Mouse (Mus musculus): ENCODE measurements around the gene Rbm20. TPM values are rescaled to one million over a fixed set of nuclear protein-coding genes. Genes with fewer than 3 reads are reported as not detected.
A peak's percentile ranks its signal among the peaks of the same experiment; 100 is the strongest.

Gene Rbm20
- total and polyA plus RNA-seq, 3 experiments, result 37.3 to 58.6 TPM; not detected in 1

DNA sequence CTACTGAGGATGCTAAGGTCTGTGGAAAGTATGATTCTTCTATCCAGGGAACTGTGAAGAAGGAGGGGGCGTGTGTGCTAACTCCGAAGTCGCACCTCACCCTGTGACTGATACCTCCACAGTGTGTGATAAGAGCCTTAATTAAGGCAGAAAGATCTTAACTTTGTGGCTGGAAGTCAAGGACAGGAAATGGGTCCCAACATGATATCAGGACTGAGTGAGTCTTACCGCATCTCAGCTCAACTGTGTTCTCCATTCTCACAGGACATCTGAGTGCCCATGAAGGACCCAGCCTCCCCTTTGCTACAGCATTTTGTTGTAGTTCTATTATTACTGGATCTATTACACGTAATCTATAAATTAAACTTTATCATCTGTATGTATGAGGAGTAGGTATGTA lies 19.7 kb upstream of the Rbm20 start (continued):
- peak; percentile 40; the same call in 1 of the 2 replicates for TF ChIP-seq TCF12 (IDR thresholded peaks at IDR 0.05; ENCODE audit: low read depth, low read length)
- TF ChIP-seq JUND (IDR thresholded peaks at IDR 0.05; ENCODE audit: low read depth, low read length), result no peak
- TF ChIP-seq POLR2AphosphoS2 (IDR thresholded peaks at IDR 0.05; ENCODE audit: low read length), result no peak
- no peak for TF ChIP-seq MYC (IDR thresholded peaks at IDR 0.05; ENCODE audit: low read depth, low read length)
- no peak for TF ChIP-seq MEF2A (IDR thresholded peaks at IDR 0.05; ENCODE audit: extremely low read depth, insufficient replicate concordance, low read depth, low read length, poor library complexity, severe bottlenecking)
- TF ChIP-seq SMC3 (IDR thresholded peaks at IDR 0.05; ENCODE audit: low read depth, low read length), result no peak
- no peak for TF ChIP-seq CHD2 (IDR thresholded peaks at IDR 0.05; ENCODE audit: low read length)
- TF ChIP-seq POLR2A (IDR thresholded peaks at IDR 0.05; ENCODE audit: control insufficient read depth in 1 of 2, insufficient read depth in 1 of 2, low read depth in 1 of 2, low read length in 2 of 2, poor library complexity in 1 of 2), result no peak
- no peak for TF ChIP-seq SIN3A (IDR thresholded peaks at IDR 0.05; ENCODE audit: low read length)

- peak; percentile 50 for DNase-seq (ENCODE audit: low read depth, low spot score)
- H3K27ac ChIP-seq (ENCODE audit: control insufficient read depth, low read depth, low read length), result no peak overlapping the region
- H3K9ac ChIP-seq (ENCODE audit: control insufficient read depth, low read depth, low read length, poor library complexity, severe bottlenecking), result no peak overlapping the region
- H3K36me3 ChIP-seq (ENCODE audit: control insufficient read depth in 1 of 2, insufficient read depth in 2 of 2, low read length in 2 of 2), result peaks cover 0 to 12% of the 10 kb centered on the region in 2 experiments; a peak in 2 of 4 replicates
- H3K4me3 ChIP-seq (ENCODE audit: control insufficient read depth in 1 of 2, insufficient read depth in 1 of 2, low read depth in 2 of 2, low read length in 2 of 2), result no peak overlapping the region
- H3K9me3 ChIP-seq (replicated peaks; ENCODE audit: insufficient read depth, low read length), result no peaks in the 10 kb centered on the region
- no peaks in the 10 kb centered on the region; a peak in 1 of 4 replicates for H3K27me3 ChIP-seq (ENCODE audit: control insufficient read depth in 1 of 2, insufficient read depth in 2 of 2, low read length in 2 of 2)
- H3K79me2 ChIP-seq (ENCODE audit: control insufficient read depth, insufficient read depth, low read length, poor library complexity), result no peaks in the 10 kb centered on the region
- TF ChIP-seq GATA1 (IDR thresholded peaks at IDR 0.05; ENCODE audit: low read depth, low read length) (0 out of 2 replicates have a peak, but pooled peaks have one; percentile 6), MXI1 (IDR thresholded peaks at IDR 0.05; ENCODE audit: low read depth, low read length) (no peak), MAFK (IDR thresholded peaks at IDR 0.05; ENCODE audit: borderline replicate concordance, low read depth, low read length) (no peak), SMC3 (IDR thresholded peaks at IDR 0.05; ENCODE audit: low read depth, low read length) (0 out of 2 replicates have a peak, but pooled peaks have one; percentile 2)
- peaks cover 4 to 14% of the 10 kb centered on the region in 2 experiments for H3K4me1 ChIP-seq (ENCODE audit: control insufficient read depth in 1 of 2, insufficient read depth in 2 of 2, low read length in 2 of 2)
Measured at GRCm38 (mm10) chr19:53660722-53661420, 16.2 kb upstream of the Rbm20 start.

GRCm38 (mm10) chr19:53661938-53662722 lies 15.0 kb upstream of the Rbm20 start:
- peaks cover 0 to 3% of the 10 kb centered on the region in 2 experiments; a peak in 2 of 4 replicates for H3K27me3 ChIP-seq (ENCODE audit: control insufficient read depth in 1 of 2, insufficient read depth in 2 of 2, low read length in 2 of 2)
- peaks cover 0 to 9% of the 10 kb centered on the region in 2 experiments; a peak in 2 of 4 replicates for H3K4me1 ChIP-seq (ENCODE audit: control insufficient read depth in 1 of 2, insufficient read depth in 2 of 2, low read length in 2 of 2)
- no peaks in the 10 kb centered on the region for H3K79me2 ChIP-seq (ENCODE audit: control insufficient read depth, insufficient read depth, low read length, poor library complexity)
- H3K36me3 ChIP-seq (ENCODE audit: control insufficient read depth in 1 of 2, insufficient read depth in 2 of 2, low read length in 2 of 2), result peaks cover 0 to 6% of the 10 kb centered on the region in 2 experiments; a peak in 2 of 4 replicates
- H3K9ac ChIP-seq (ENCODE audit: control insufficient read depth, low read depth, low read length, poor library complexity, severe bottlenecking), result no peak overlapping the region
- TF ChIP-seq BHLHE40 (IDR thresholded peaks at IDR 0.05; ENCODE audit: borderline replicate concordance, low read depth, low read length), result no peak
- no peak for TF ChIP-seq TBP (IDR thresholded peaks at IDR 0.05; ENCODE audit: low read depth, low read length)
- TF ChIP-seq MYB (IDR thresholded peaks at IDR 0.05; ENCODE audit: low read depth, low read length), result no peak
- no peak for TF ChIP-seq ZMIZ1 (IDR thresholded peaks at IDR 0.05; ENCODE audit: low read depth, low read length)
- no peak for TF ChIP-seq ZC3H11A (IDR thresholded peaks at IDR 0.05; ENCODE audit: low read depth, low read length)
- TF ChIP-seq UBTF (IDR thresholded peaks at IDR 0.05; ENCODE audit: borderline replicate concordance, insufficient read depth, low read depth, low read length), result no peak
- no peak for TF ChIP-seq MYC (IDR thresholded peaks at IDR 0.05; ENCODE audit: low read depth, low read length)
- no peak for TF ChIP-seq USF1 (IDR thresholded peaks at IDR 0.05; ENCODE audit: low read depth, low read length)
- no peak for TF ChIP-seq TAL1 (IDR thresholded peaks at IDR 0.05; ENCODE audit: low read length)
- no peak for TF ChIP-seq E2F4 (IDR thresholded peaks at IDR 0.05; ENCODE audit: borderline replicate concordance, low read depth, low read length)
- TF ChIP-seq SMC3 (IDR thresholded peaks at IDR 0.05; ENCODE audit: low read depth, low read length), result no peak
- no peak for TF ChIP-seq MAFK (IDR thresholded peaks at IDR 0.05; ENCODE audit: borderline replicate concordance, low read depth, low read length)
- no peak for TF ChIP-seq MAZ (IDR thresholded peaks at IDR 0.05; ENCODE audit: low read depth, low read length)
- no peak for DNase-seq (ENCODE audit: low read depth, low spot score)
- no peak overlapping the region for H3K4me3 ChIP-seq (ENCODE audit: control insufficient read depth in 1 of 2, insufficient read depth in 1 of 2, low read depth in 2 of 2, low read length in 2 of 2)
- H3K9me3 ChIP-seq (replicated peaks; ENCODE audit: insufficient read depth, low read length), result no peaks in the 10 kb centered on the region
- H3K27ac ChIP-seq (ENCODE audit: control insufficient read depth, low read depth, low read length), result no peak overlapping the region

Data from MEL (cell line).